Mouse (Mus musculus) liver, adult 2 months (tissue): Measurements from ENCODE around the gene Nxn. TPM values are rescaled to one million over a fixed set of nuclear protein-coding genes. Genes with fewer than 3 reads are reported as not detected.

Experiments
- DNase-seq: peaks from one replicate; pipeline ENCODE4 v3.0.0-alpha.2; 2011; ENCODE audit warnings: low read depth, low spot score; ENCODE audit errors: extremely low read depth
- H3K27ac ChIP-seq: fragments of 200-500 bp; replicated peaks from 2 replicates; pipeline ENCODE4 v1.5.1; 2012; ENCODE audit warnings: low read depth, mild to moderate bottlenecking, control low read depth, inconsistent platforms, low read length; ENCODE audit not compliant: insufficient read depth
- H3K27me3 ChIP-seq: fragments of 200-500 bp; 2 replicates; pipeline ENCODE4 v1.6.1; 2012; ENCODE audit warnings: mild to moderate bottlenecking, moderate library complexity, low read length, inconsistent platforms; ENCODE audit not compliant: control insufficient read depth, insufficient read depth
- H3K36me3 ChIP-seq: fragments of 200-500 bp; 2 replicates; pipeline ENCODE4 v1.6.1; 2012; ENCODE audit warnings: low read length, inconsistent platforms; ENCODE audit not compliant: control insufficient read depth, insufficient read depth
- H3K4me1 ChIP-seq: fragments of 200-500 bp; 2 replicates; pipeline ENCODE4 v1.6.1; 2011; ENCODE audit warnings: low read length; ENCODE audit not compliant: control insufficient read depth, insufficient read depth
- H3K4me3 ChIP-seq: fragments of 200-500 bp; 2 replicates; pipeline ENCODE4 v1.5.1; 2011; ENCODE audit warnings: low read depth, mild to moderate bottlenecking, control low read depth, low read length, moderate library complexity; ENCODE audit not compliant: insufficient read depth
- H3K79me2 ChIP-seq: fragments of 200-500 bp; 2 replicates; pipeline ENCODE4 v1.6.1; 2012; ENCODE audit warnings: inconsistent platforms, mild to moderate bottlenecking, low read length, moderate library complexity; ENCODE audit not compliant: control insufficient read depth, insufficient read depth
- H3K9ac ChIP-seq: fragments of 200-500 bp; 2 replicates; pipeline ENCODE4 v1.6.1; 2012; ENCODE audit warnings: low read depth, mild to moderate bottlenecking, control low read depth, inconsistent platforms, low read length
- CTCF ChIP-seq: fragments of 200-500 bp; IDR thresholded peaks from 2 replicates; pipeline ENCODE4 v1.5.1; 2011; ENCODE audit warnings: low read depth, low read length, control low read depth
- POLR2A ChIP-seq: fragments of 200-500 bp; IDR thresholded peaks from 2 replicates; pipeline ENCODE4 v1.6.1; 2011; ENCODE audit warnings: low read length, control low read depth; ENCODE audit not compliant: insufficient read depth; ENCODE audit errors: extremely low read depth
- WGBS: fragments of 180-500 bp; shearing (Covaris S2); methylation state at CpG from one replicate; pipeline ENCODE4 v1.1.7; 2018; 5-methylcytosine and 5-hydroxymethylcytosine counted together
- polyA plus RNA-seq: library from polyadenylated mRNA; depleted of rRNA; stranded (reverse); fragments of >200 nt; gene quantifications from 2 replicates; pipeline ENCODE4 v1.2.3, GENCODE M21; 2012
- total RNA-seq: library from RNA; depleted of rRNA; stranded (reverse); fragments of >200 nt; gene quantifications from 2 replicates; pipeline ENCODE4 v1.2.3, GENCODE M21; 2014

Gene Nxn
- total and polyA plus RNA-seq, 2 experiments, result 1.0 to 1.6 TPM

DNA sequence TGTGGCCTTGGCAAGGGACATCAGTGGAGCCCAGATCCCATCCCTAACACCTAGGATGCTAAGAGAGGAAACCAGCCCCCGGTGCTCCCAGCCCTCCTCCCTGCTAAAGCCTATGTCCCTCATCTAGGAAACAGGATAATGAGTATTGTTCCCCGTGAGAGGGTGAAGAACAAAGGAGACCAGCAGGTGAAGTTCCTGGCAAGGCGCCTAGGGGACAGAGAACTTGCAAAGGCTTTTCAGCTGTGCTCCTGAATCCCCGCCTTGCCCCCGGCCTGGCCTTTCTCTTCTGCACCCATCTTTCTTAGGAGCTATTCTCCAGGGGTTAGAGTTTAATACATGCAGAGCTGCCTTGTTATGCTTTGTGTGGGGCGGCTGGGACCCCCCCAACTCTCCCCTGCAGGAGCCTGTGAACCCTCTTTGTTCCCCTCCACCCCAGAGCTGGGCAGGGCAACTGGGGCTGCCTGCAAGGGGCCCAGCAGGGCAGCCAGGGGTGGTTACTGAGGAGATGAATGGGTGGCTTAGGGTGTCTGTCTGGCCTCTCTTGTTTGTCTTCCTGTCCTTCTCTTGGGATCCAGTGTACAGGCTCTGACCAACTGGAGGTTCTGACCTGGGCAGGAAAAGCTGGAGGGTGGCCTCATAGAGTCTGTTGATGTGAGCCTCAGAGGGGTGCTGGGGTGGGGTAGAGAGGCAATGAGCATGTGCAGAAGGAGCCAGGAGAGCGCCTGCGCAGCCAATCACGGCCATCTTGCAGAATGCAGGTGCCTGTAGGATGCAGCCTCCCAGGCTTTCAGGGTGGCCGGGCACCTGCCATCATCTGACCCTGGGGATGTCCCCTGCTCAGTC, 138.5 kb downstream of the Nxn start:
- Histone ChIP-seq H3K4me1 (no peaks in the 10 kb centered on the region), H3K4me3 (no peak overlapping the region), H3K27ac (no peak overlapping the region), H3K79me2 (no peaks in the 10 kb centered on the region), H3K27me3 (no peaks in the 10 kb centered on the region), H3K9ac (no peak overlapping the region), H3K36me3 (no peaks in the 10 kb centered on the region)
- 78% methylated on average over 10 of the region's 10 CpGs for WGBS
- no peak for DNase-seq
- TF ChIP-seq CTCF (no peak), POLR2A (no peak)

DNA sequence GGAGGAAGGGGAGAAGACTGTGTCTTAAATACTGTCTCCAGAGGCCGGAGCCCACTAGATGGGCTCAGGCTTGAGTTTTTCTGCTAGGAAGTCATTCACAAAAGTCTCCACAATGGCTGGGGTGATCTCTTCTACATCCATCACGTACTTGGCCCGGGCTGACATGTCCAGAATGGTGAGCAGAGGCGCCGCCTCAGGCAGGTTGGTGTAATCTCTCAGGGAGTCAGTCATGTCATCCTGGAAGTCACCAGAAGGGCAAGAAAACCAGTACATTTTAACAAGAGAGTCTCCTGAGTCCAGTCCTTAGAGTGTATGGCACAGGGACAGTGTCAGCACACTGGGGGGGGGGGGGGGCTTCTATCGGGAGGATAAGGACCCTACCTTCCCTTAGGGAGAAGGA, 140.4 kb downstream of the Nxn start:
- no peaks in the 10 kb centered on the region for H3K79me2 ChIP-seq
- no peak overlapping the region for H3K4me3 ChIP-seq
- no peaks in the 10 kb centered on the region for H3K27me3 ChIP-seq
- DNase-seq, result no peak
- H3K4me1 ChIP-seq, result no peaks in the 10 kb centered on the region
- H3K9ac ChIP-seq, result no peak overlapping the region
- 83% methylated on average over 6 of the region's 6 CpGs for WGBS
- no peak for TF ChIP-seq POLR2A
- TF ChIP-seq CTCF, result no peak
- H3K27ac ChIP-seq, result no peak overlapping the region
- no peaks in the 10 kb centered on the region for H3K36me3 ChIP-seq

DNA sequence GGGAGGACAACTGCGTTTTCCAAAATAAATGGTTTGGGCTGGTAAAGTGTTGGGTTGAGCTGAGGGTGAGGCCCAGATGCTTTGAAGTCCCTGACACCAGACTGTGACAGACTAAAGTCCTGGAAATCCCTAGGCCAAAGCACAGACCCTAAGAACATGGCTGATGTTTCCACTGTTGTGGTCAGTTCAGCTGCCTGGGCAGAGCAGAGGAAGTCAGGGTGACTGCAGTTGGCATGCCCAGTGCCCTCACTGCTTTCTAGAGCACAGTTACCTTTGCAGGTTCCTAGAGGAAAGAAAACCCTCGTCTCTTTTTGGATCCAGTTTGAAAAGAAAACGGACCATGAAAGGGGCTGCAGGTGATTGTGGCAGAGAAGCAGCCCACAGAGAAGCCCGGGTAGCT, 141.6 kb downstream of the Nxn start:
- Histone ChIP-seq H3K4me3 (no peak overlapping the region), H3K27me3 (no peaks in the 10 kb centered on the region), H3K9ac (no peak overlapping the region), H3K79me2 (no peaks in the 10 kb centered on the region), H3K27ac (no peak overlapping the region), H3K4me1 (no peaks in the 10 kb centered on the region), H3K36me3 (no peaks in the 10 kb centered on the region)
- no peak for TF ChIP-seq POLR2A
- TF ChIP-seq CTCF, result no peak
- no peak for DNase-seq
- 85% methylated on average over 4 of the region's 4 CpGs for WGBS

DNA sequence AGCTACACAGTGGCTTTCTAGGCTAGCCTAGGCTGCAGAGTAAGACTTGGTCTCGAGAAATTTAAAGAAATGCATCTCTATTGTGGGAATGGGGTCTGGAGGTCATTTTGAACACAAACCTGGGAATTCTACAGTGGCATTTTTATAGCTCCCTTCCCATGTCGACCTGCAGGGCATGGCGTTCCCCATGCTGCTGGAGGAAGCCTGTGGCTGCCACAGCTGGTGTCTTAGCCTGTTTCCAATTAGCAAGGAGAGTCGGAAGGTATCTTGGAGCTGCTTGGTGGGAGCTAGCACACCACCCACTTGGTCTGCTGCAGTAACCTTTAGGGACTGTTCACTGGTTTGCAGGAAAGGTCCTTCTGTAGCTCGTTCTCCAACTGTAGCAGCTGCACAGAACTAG, 142.8 kb downstream of the Nxn start:
- Histone ChIP-seq H3K4me3 (no peak overlapping the region), H3K27me3 (no peaks in the 10 kb centered on the region), H3K79me2 (no peaks in the 10 kb centered on the region), H3K4me1 (no peaks in the 10 kb centered on the region), H3K36me3 (no peaks in the 10 kb centered on the region), H3K27ac (no peak overlapping the region), H3K9ac (no peak overlapping the region)
- TF ChIP-seq CTCF (no peak), POLR2A (no peak)
- no peak for DNase-seq
- 70% methylated on average over 5 of the region's 5 CpGs for WGBS

DNA sequence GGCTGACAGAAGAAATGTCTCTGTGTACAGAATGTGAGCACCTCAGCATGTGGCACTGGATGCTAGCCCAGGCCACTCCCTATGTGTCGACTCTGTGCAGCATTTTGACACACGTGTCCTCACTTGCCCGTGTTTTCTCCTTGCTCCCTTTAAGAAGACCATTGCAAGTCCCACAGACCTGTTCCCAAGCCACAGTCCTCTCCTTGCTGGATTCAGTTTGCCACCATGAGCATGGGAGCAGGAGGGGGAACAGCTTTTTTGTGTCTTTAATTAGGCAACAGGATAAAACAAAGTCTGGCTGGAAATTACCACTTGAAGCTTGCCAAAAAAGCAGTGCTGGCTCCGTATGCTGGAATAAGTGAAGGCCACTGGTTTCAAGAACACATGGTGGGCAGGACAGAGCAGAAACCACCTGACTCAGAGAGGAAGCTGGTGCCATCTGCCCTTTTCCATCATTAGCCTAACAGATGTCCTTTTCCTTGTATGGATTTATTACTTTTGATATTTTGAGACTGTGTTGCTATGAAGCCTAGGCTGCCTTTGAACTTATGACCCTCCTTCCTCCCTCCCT, 143.4 kb downstream of the Nxn start:
- TF ChIP-seq CTCF, result no peak
- no peak for TF ChIP-seq POLR2A
- no peak overlapping the region for H3K27ac ChIP-seq
- H3K4me1 ChIP-seq, result no peaks in the 10 kb centered on the region
- H3K9ac ChIP-seq, result no peak overlapping the region
- peaks cover 3% of the 10 kb centered on the region; the same call in 1 of the 2 replicates for H3K36me3 ChIP-seq
- H3K79me2 ChIP-seq, result no peaks in the 10 kb centered on the region
- 58% methylated on average over 4 of the region's 4 CpGs for whole genome bisulfite sequencing
- H3K27me3 ChIP-seq, result no peaks in the 10 kb centered on the region
- H3K4me3 ChIP-seq, result no peak overlapping the region
- no peak for DNase-seq

DNA sequence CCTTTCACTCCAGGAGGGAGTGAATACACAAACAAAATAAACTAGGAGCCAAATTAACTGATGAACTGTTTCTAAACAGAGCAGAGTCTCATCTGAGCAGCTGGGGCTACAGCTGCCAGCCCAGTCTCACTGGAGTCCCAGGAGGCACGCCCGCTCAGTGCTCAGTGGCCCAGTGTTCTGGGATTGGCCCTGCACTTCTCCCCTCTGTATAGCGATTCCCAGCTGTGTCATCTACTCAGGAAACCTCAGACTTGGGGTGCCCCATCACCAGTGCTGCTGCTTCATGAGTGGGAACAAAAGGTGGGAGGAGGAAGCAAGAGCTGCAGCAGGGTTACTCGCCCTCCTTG, 145.0 kb downstream of the Nxn start:
- no peak overlapping the region for H3K9ac ChIP-seq
- WGBS, result 93% methylated on average over 4 of the region's 4 CpGs

More for the DNA sequence above, 145.0 kb downstream of the Nxn start:
- Histone ChIP-seq H3K27ac (no peak overlapping the region), H3K79me2 (no peaks in the 10 kb centered on the region), H3K4me3 (no peak overlapping the region), H3K36me3 (peaks cover 3% of the 10 kb centered on the region; the same call in 1 of the 2 replicates), H3K27me3 (no peaks in the 10 kb centered on the region), H3K4me1 (no peaks in the 10 kb centered on the region)
- TF ChIP-seq CTCF, result no peak
- no peak for TF ChIP-seq POLR2A
- no peak for DNase-seq
